Mouse (Mus musculus) lung, postnatal 0 days (tissue): Measurements from ENCODE around the gene Slc25a47. TPM values are rescaled to one million over a fixed set of nuclear protein-coding genes. Genes with fewer than 3 reads are reported as not detected.

Experiments used
- ATAC-seq: fragments of 200-750 bp; cut with Nextera tagmentation; 2 replicates; pipeline ENCODE4 v1.8.0; 2017; ENCODE audit warnings: moderate library complexity
- DNase-seq: peaks from one replicate; pipeline ENCODE4 v3.0.0-alpha.2; 2016; ENCODE audit warnings: low spot score
- H3K27ac ChIP-seq: fragments of 300-500 bp; sonication (generic); 2 replicates; pipeline ENCODE4 v1.5.1; 2014; ENCODE audit warnings: antibody characterized with exemption, mild to moderate bottlenecking, low read length, mixed read lengths
- H3K27me3 ChIP-seq: fragments of 300-500 bp; sonication (generic); replicated peaks from 2 replicates; pipeline ENCODE4 v1.6.1; 2014; ENCODE audit warnings: low read length, mixed read lengths; ENCODE audit not compliant: insufficient read depth
- H3K36me3 ChIP-seq: fragments of 300-500 bp; sonication (generic); 2 replicates; pipeline ENCODE4 v1.6.1; 2014; ENCODE audit warnings: low read length, mixed read lengths; ENCODE audit not compliant: insufficient read depth
- H3K4me1 ChIP-seq: fragments of 300-500 bp; sonication (generic); 2 replicates; pipeline ENCODE4 v1.6.1; 2014; ENCODE audit warnings: antibody characterized with exemption, low read depth, low read length, mixed read lengths; ENCODE audit not compliant: insufficient read depth
- H3K4me2 ChIP-seq: fragments of 300-500 bp; sonication (generic); replicated peaks from 2 replicates; pipeline ENCODE4 v1.6.1; 2014; ENCODE audit warnings: low read depth, mild to moderate bottlenecking, low read length, moderate library complexity, mixed read lengths
- H3K4me3 ChIP-seq: fragments of 300-500 bp; sonication (generic); 2 replicates; pipeline ENCODE4 v1.5.1; 2014; ENCODE audit warnings: low read depth, low read length
- H3K9ac ChIP-seq: fragments of 300-500 bp; sonication (generic); replicated peaks from 2 replicates; pipeline ENCODE4 v1.6.1; 2014; ENCODE audit warnings: low read depth, mild to moderate bottlenecking
- H3K9me3 ChIP-seq: fragments of 300-500 bp; sonication (generic); 2 replicates; pipeline ENCODE4 v1.6.1; 2016; ENCODE audit warnings: low read length, mixed read lengths
- CTCF ChIP-seq: IDR thresholded peaks from 2 replicates; pipeline ENCODE4 v1.5.1; 2016; ENCODE audit warnings: antibody characterized with exemption, mild to moderate bottlenecking
- EP300 ChIP-seq: IDR thresholded peaks from 2 replicates; pipeline ENCODE4 v1.6.1; 2016; ENCODE audit warnings: antibody characterized with exemption, mild to moderate bottlenecking, control low read depth
- WGBS: fragments of 180-500 bp; shearing (Covaris S2); extraction: QIAGEN DNeasy Blood & Tissue Kit; methylation state at CpG from one replicate; pipeline ENCODE4 v1.1.7; 2014; 5-methylcytosine and 5-hydroxymethylcytosine counted together
- microRNA counts: library from miRNA; unstranded; fragments of <30 nt; microRNA quantifications from one replicate; lab custom pipeline; 2015
- microRNA-seq: library from miRNA; unstranded; fragments of <30 nt; microRNA quantifications from one replicate; pipeline ENCODE4, GENCODE M21; 2016
- polyA plus RNA-seq: library from polyadenylated mRNA; unstranded; fragments of >200 nt; fragmentation: Nextera tagmentation; extraction: Ambion mirVana; gene quantifications from 2 replicates; pipeline ENCODE4 v1.2.1, GENCODE M21; 2015

The Slc25a47 gene
- polyA plus RNA-seq, 1 experiment from 2014 or later = 8.5 TPM

- 21% methylated on average over 8 of the region's 8 CpGs for WGBS
- ATAC-seq = peak; percentile 43
- peak; percentile 64 for DNase-seq
Measured at GRCm38 (mm10) chr12:108902940-108903339, 67.1 kb downstream of the Slc25a47 start.

GRCm38 (mm10) chr12:108903600-108904275 lies 67.9 kb downstream of the Slc25a47 start:
- ATAC-seq (no peak), DNase-seq (peak; percentile 85)
- Histone ChIP-seq H3K9me3 (no peaks in the 10 kb centered on the region), H3K27me3 (no peaks in the 10 kb centered on the region), H3K9ac (no peak overlapping the region), H3K4me2 (no peak overlapping the region), H3K4me1 (no peaks in the 10 kb centered on the region), H3K36me3 (no peaks in the 10 kb centered on the region), H3K4me3 (no peak overlapping the region), H3K27ac (no peak overlapping the region)
- no peak for TF ChIP-seq EP300
- TF ChIP-seq CTCF = peak; percentile 81
- WGBS = 67% methylated on average over 8 of the region's 8 CpGs

More at GRCm38 (mm10) chr12:108902940-108903339, 67.1 kb downstream of the Slc25a47 start:
- Histone ChIP-seq H3K4me1 (no peaks in the 10 kb centered on the region), H3K36me3 (no peaks in the 10 kb centered on the region), H3K9me3 (no peaks in the 10 kb centered on the region), H3K27me3 (no peaks in the 10 kb centered on the region), H3K9ac (no peak overlapping the region), H3K4me2 (no peak overlapping the region), H3K4me3 (no peak overlapping the region), H3K27ac (no peak overlapping the region)
- no peak for TF ChIP-seq EP300
- TF ChIP-seq CTCF = peak; percentile 87

GRCm38 (mm10) chr12:108904276-108904653 lies 68.4 kb downstream of the Slc25a47 start:
- Histone ChIP-seq H3K9me3 (no peaks in the 10 kb centered on the region), H3K27ac (no peak overlapping the region), H3K36me3 (no peaks in the 10 kb centered on the region), H3K27me3 (no peaks in the 10 kb centered on the region), H3K4me2 (no peak overlapping the region), H3K4me1 (no peaks in the 10 kb centered on the region), H3K9ac (no peak overlapping the region), H3K4me3 (no peak overlapping the region)
- no peak for DNase-seq
- WGBS = 50% methylated on average over 8 of the region's 8 CpGs
- TF ChIP-seq CTCF (no peak), EP300 (no peak)
- no peak for ATAC-seq

- Histone ChIP-seq H3K4me1 (no peaks in the 10 kb centered on the region), H3K36me3 (no peaks in the 10 kb centered on the region), H3K4me2 (no peak overlapping the region), H3K27ac (no peak overlapping the region), H3K9me3 (no peaks in the 10 kb centered on the region), H3K4me3 (no peak overlapping the region), H3K9ac (no peak overlapping the region), H3K27me3 (no peaks in the 10 kb centered on the region)
- no peak for DNase-seq
- 73% methylated on average over 14 of the region's 14 CpGs for WGBS
- TF ChIP-seq EP300 = no peak
- TF ChIP-seq CTCF = no peak
- no peak for ATAC-seq
Measured at GRCm38 (mm10) chr12:108905620-108906302, 69.9 kb downstream of the Slc25a47 start.

- H3K9me3 ChIP-seq = no peaks in the 10 kb centered on the region
- H3K4me3 ChIP-seq = no peak overlapping the region
- DNase-seq (no peak), ATAC-seq (no peak)
- TF ChIP-seq CTCF (no peak), EP300 (no peak)
- H3K27ac ChIP-seq = no peak overlapping the region
- no peaks in the 10 kb centered on the region for H3K27me3 ChIP-seq
- 78% methylated on average over 12 of the region's 12 CpGs for WGBS
- H3K9ac ChIP-seq = no peak overlapping the region
- H3K4me1 ChIP-seq = no peaks in the 10 kb centered on the region
- no peaks in the 10 kb centered on the region for H3K36me3 ChIP-seq
- H3K4me2 ChIP-seq = no peak overlapping the region
Measured at GRCm38 (mm10) chr12:108906398-108906797, 70.6 kb downstream of the Slc25a47 start.

MicroRNAs within 50 kb of the gene (microRNA counts, 519-probe panel; counts per million panel counts)
- microRNA mmu-miR-345-3p (lab: Ali Mortazavi, UCI) (not detected), microRNA mmu-miR-345-5p (lab: Ali Mortazavi, UCI) (4,190 counts per million, percentile 43 among the panel's probes with 10 or more counts)

Small RNAs within 50 kb of the gene (microRNA-seq; reads per million reads assigned to microRNA genes)
- gene Mir345 = 81.5 reads per million, percentile 48 among the genes with 10 or more reads in this experiment

Other genes starting within 250 kb of the Slc25a47 start
- 0.74 and 0.75 TPM in 2 replicates for gene Degs2, start 133.7 kb upstream of the Slc25a47 start, polyA plus RNA-seq
- gene Yy1, start 43.1 kb upstream of the Slc25a47 start, polyA plus RNA-seq = 13.7 and 16.2 TPM in 2 replicates
- gene Slc25a29, start 163 bp upstream of the Slc25a47 start, polyA plus RNA-seq = 14.9 and 19.7 TPM in 2 replicates
- gene Wdr25, start 57.6 kb downstream of the Slc25a47 start, polyA plus RNA-seq = 4.8 and 7.3 TPM in 2 replicates
- 84.0 and 84.3 TPM in 2 replicates for gene Wars, start 58.1 kb downstream of the Slc25a47 start, polyA plus RNA-seq
- 1.4 and 2.0 TPM in 2 replicates for gene Begain, start 232.2 kb downstream of the Slc25a47 start, polyA plus RNA-seq